Mouse (Mus musculus): ENCODE measurements around the gene Ptpra.
"Not testable (repeated sequence)": the region's sequence is repeated elsewhere in the genome, so short reads cannot be mapped to it uniquely, and the experiment has no call there.

GRCm38 (mm10) chr2:130576564-130576963 is 126.5 kb downstream of the Ptpra start:
- not testable (repeated sequence) for TF ChIP-seq CTCF (IDR thresholded peaks at IDR 0.05); EP300 (IDR thresholded peaks at IDR 0.05; ENCODE audit: insufficient read depth, low read depth, low read length); POLR2A (IDR thresholded peaks at IDR 0.05; ENCODE audit: insufficient read depth, low read depth, low read length)
